Mouse (Mus musculus) heart, adult 2 months (tissue): Measurements from ENCODE around the gene Olfr735.

Experiments
- CTCF ChIP-seq: fragments of 200-600 bp; IDR thresholded peaks from 2 replicates; pipeline ENCODE4 v1.8.1; 2022; ENCODE audit warnings: antibody characterized with exemption, mild to moderate bottlenecking, moderate library complexity
- EP300 ChIP-seq: fragments of 200-500 bp; IDR thresholded peaks from 2 replicates; pipeline ENCODE4 v1.6.1; 2011; ENCODE audit warnings: low read depth, low read length, control low read depth; ENCODE audit not compliant: insufficient read depth
- POLR2A ChIP-seq: fragments of 200-500 bp; IDR thresholded peaks from 2 replicates; pipeline ENCODE4 v1.6.1; 2011; ENCODE audit warnings: mild to moderate bottlenecking, low read depth, low read length, control low read depth; ENCODE audit not compliant: insufficient read depth

DNA sequence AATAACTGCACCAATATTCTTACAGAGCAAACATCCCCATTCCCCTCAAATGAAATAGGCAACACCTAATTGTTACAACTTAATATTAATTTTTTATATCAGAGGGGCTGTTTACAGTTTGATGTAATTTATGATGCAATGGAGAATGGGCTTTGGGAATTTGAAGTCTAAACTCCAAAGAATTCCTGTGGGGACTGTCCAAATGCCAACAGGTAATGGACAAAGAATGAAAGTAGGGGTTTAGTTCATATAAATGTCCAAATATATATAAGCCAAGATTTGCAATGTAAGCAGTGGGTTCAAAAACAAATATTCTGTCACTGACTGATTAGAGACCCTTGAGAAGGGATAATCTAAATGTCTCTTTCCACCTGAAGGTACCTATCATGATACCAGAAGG, 47.2 kb downstream of the Olfr735 start, which contains the start of gene Olfr733:
- TF ChIP-seq EP300 (no peak), CTCF (no peak), POLR2A (no peak)
